Mouse (Mus musculus): ENCODE measurements around the gene Jmjd6.

The Jmjd6 gene

GRCm38 (mm10) chr11:116807116-116807515, 36.1 kb downstream of the Jmjd6 start:
- no peak for DNase-seq (ENCODE audit: low spot score)

DNA sequence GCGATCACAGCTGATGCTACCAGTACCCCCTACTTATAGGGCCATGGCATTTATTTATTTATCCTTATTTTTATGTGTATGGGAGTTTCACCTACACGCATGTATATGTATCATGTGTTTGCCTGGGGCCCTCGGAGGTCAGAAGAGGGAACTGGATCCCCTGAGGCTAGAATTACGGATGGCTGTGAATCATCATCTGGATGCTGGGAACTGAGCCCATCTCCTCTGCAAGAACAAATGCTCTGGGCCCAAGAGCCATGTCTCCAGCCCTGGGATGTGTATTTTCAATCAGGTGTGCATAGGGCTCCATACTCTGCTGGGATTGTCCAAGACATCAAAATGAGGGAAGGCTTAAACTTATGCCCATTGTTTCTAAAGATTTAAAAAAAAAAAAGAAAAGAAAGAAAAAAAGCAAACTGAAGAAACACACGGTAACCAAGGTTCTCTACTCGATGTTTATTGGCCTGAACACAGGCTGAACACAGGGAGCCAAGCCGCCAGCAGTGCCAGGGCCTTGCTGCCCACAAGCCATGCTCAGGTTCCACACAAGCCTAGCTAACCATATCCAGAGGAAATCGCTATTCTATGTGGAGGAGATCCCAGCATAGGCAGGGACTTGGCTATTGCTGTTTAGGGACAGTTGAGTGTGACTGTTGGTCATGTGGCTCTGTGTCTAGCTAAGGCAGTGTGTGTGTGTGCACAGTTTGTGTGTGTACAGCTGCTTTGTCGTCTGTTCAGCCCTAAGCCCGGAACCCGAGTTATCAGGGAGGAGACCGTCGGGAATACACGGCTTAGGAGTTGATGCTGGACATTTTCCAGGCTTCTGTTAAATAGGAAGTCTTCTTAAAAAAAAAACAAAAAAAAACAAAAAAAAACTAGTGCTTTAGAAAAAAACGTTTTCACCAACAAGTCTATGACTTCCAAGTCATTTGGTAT, 36.8 kb downstream of the Jmjd6 start:
- DNase-seq (ENCODE audit: low spot score) = no peak

- DNase-seq (ENCODE audit: low spot score) = no peak
Measured at GRCm38 (mm10) chr11:116802709-116803108, 40.5 kb downstream of the Jmjd6 start.

DNA sequence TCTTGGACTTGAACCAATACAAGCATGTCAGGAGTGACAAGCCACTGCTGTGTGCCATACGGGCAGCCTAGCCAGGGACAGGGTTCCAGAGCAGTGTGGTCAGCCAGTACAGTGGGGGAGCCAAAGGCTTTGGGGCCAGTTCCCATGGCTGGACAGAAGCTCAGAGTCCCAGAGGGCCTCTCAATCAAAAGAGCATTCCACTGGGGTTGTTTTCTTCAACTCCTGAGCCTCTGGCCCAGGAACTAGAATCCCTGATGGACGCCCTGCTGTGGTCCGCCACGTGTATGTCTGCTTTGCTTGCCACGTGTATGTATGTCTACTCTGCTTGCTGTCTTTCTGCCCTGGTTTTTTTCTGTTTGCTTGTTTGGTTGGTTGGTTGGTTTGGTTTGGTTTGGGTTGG, 42.1 kb downstream of the Jmjd6 start:
- no peak for DNase-seq (ENCODE audit: low spot score)

DNA sequence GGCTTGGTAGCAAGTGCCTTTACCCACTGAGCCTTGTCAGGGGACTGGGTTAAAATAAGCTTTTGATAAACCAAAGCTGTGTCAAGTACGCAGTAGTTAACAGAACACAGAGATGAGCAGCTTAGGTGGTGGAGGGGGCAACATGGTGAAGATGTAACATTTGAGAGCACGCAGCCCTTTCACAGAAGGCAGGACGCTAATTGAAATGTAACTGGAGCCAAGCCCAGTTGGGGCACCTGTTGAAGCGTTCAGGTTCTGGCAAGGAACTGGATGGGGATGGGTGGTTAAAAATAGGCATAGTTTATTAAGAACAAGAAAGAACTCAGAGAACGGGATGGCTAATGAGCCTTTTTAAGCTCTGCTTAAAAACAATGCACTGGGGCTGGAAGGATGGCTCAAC, 43.9 kb downstream of the Jmjd6 start:
- no peak for DNase-seq (ENCODE audit: low spot score)
